Mouse (Mus musculus): Measurements from ENCODE around the gene Sars2. TPM values are rescaled to one million over a fixed set of nuclear protein-coding genes. Genes with fewer than 3 reads are reported as not detected.

The Sars2 gene
- polyA plus RNA-seq, 1 experiment from 2014 or later = 22.4 TPM

DNA sequence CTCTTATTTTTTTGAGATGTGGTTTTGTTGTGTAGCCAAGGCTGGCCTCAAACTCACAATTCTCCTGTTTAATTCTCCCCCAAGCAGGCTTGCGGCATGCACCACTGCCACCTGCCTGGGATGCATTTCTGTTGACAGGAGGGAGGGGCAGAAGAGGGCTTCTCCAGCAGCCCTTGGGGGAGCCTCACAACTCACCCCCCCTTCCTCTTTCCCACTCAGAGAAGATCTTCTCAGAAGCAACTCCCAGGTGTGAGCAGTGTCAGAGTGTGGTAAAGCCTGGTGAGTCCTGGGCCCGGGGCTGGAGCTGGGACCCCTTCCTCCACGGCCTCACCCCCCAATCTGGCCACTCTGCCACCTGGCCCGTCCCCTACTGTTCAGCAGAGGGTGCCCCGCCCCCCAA is 43.4 kb downstream of the Sars2 start:
- no peak overlapping the region for H3K4me3 ChIP-seq (replicated peaks)
- H3K9me3 ChIP-seq = no peaks in the 10 kb centered on the region
- ATAC-seq = no peak
- no peaks in the 10 kb centered on the region for H3K27me3 ChIP-seq
- H3K27ac ChIP-seq = no peak overlapping the region
- peaks cover 54% of the 10 kb centered on the region for H3K36me3 ChIP-seq
- H3K4me1 ChIP-seq (replicated peaks) = peaks cover 6% of the 10 kb centered on the region
- 75% methylated on average over 5 of the region's 5 CpGs for WGBS
- no peak overlapping the region for H3K4me2 ChIP-seq (replicated peaks)
- H3K9ac ChIP-seq (replicated peaks) = no peak overlapping the region

DNA sequence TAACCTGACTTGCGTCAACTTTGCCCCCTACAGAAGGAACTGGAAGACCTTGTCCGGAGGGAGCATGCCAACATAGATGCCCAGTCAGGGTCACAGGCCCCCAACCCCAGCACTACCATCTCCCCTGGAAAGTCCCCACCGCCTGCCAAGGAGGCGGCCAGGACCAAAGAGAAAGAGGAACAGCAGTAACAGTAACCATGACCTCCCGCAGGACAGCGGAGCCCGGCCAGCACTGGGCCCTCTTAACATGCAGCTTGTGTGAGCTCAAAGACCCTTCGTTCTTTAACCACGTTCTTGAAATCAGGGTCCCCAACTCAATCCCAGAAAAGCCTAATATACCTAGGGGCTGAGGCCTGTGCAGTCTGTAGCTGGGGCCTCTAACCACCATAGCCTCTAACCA is 46.1 kb downstream of the Sars2 start:
- Histone ChIP-seq H3K9ac (replicated peaks) (0 out of 2 replicates have a peak overlapping the region, but pooled peaks have one; percentile 6), H3K27ac (no peak overlapping the region), H3K4me1 (replicated peaks) (no peaks in the 10 kb centered on the region), H3K4me3 (replicated peaks) (no peak overlapping the region), H3K4me2 (replicated peaks) (no peak overlapping the region), H3K36me3 (peaks cover 50% of the 10 kb centered on the region), H3K27me3 (no peaks in the 10 kb centered on the region), H3K9me3 (no peaks in the 10 kb centered on the region)
- WGBS = 96% methylated on average over 9 of the region's 9 CpGs
- no peak for ATAC-seq

GRCm38 (mm10) chr7:28788307-28789195 is 46.8 kb downstream of the Sars2 start, which contains the start of gene Rinl:
Gene Rinl (plus strand): TSS chr7:28788969.
- 88% methylated on average over 5 of the region's 5 CpGs for WGBS
- no peak within 1 kb of the TSS for H3K27ac ChIP-seq
- H3K4me1 ChIP-seq (replicated peaks) = no peaks in the 10 kb centered on the region
- no peaks in the 10 kb centered on the region for H3K27me3 ChIP-seq
- no peak within 1 kb of the TSS for H3K4me2 ChIP-seq (replicated peaks)
- no peak within 1 kb of the TSS for H3K4me3 ChIP-seq (replicated peaks)
- H3K9me3 ChIP-seq = no peaks in the 10 kb centered on the region
- peaks cover 43% of the 10 kb centered on the region for H3K36me3 ChIP-seq
- no peak for ATAC-seq
- 0 out of 2 replicates have a peak within 1 kb of the TSS, but pooled peaks have one; percentile 6 for H3K9ac ChIP-seq (replicated peaks)

DNA sequence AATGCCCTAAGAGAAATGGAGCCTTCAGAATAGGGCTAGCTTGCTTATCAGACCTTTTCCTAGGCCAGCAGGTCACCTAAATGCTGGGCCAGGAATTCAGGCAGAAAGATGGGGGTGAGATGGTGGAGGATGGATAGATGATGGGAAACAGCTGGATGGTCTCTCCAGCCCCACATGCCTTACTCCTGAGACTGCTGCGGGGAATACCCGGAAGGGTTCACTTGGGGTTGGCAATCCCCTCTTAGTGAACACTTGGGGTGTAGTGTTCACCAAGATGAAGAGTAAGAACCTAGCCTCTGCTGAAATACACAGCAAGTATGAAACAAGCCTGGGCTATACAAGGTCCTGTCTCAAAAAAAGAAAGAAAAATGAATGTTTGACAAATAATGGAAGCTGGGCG is 47.4 kb downstream of the Sars2 start:
- H3K27ac ChIP-seq = no peak overlapping the region
- H3K9ac ChIP-seq (replicated peaks) = no peak overlapping the region
- H3K4me3 ChIP-seq (replicated peaks) = no peak overlapping the region
- WGBS = 93% methylated on average over 3 of the region's 3 CpGs
- peaks cover 39% of the 10 kb centered on the region for H3K36me3 ChIP-seq
- H3K9me3 ChIP-seq = no peaks in the 10 kb centered on the region
- H3K4me2 ChIP-seq (replicated peaks) = no peak overlapping the region
- H3K27me3 ChIP-seq = no peaks in the 10 kb centered on the region
- H3K4me1 ChIP-seq (replicated peaks) = no peaks in the 10 kb centered on the region
- no peak for ATAC-seq

- Histone ChIP-seq H3K9me3 (no peaks in the 10 kb centered on the region), H3K27me3 (no peaks in the 10 kb centered on the region), H3K36me3 (peaks cover 34% of the 10 kb centered on the region), H3K9ac (replicated peaks) (no peak overlapping the region), H3K4me1 (replicated peaks) (no peaks in the 10 kb centered on the region), H3K4me3 (replicated peaks) (no peak overlapping the region), H3K27ac (no peak overlapping the region), H3K4me2 (replicated peaks) (no peak overlapping the region)
- ATAC-seq = 0 out of 2 replicates have a peak, but pooled peaks have one; percentile 30
- 48% methylated on average over 8 of the region's 8 CpGs for WGBS
Observed at GRCm38 (mm10) chr7:28790066-28790806, 48.4 kb downstream of the Sars2 start.

- H3K9ac ChIP-seq (replicated peaks) = no peak overlapping the region
- H3K36me3 ChIP-seq = peaks cover 19% of the 10 kb centered on the region
Observed at GRCm38 (mm10) chr7:28791706-28792105, 49.9 kb downstream of the Sars2 start.

DNA sequence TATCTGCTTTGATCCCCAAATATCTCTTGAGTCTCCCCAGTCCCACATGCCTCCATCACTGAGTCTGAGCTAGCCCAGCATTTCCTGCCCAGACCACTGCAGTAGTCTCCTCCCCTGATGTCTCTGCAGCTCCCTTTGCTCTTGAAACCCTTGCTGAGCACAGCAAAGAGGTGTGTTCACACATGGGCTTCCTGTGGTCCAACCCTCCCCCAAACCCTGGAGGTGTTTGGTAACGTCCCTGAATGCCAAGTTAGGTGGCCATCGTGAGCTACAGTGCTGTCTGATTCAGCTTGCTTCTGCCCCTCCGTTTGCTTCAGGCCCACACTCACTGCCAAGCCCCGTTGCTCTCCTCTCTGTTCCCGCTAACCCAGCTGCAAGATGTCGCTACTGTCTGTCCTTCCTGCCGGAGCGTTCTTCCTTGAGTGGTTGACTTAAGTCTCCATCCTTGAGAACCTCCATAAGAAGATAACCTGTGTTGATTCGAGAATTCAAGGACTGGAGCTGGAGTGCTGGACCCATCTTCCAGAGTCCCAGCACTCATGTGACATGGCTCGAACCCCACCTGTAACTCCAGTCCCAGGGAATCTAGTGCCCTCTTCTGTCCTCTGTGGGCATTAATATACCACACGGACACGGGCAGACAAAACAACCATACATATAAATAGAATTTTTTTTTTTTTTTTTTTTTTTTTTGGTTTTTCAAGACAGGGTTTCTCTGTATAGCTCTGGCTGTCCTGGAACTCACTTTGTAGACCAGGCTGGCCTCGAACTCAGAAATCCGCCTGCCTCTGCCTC is 50.8 kb downstream of the Sars2 start:
- peaks cover 13% of the 10 kb centered on the region for H3K36me3 ChIP-seq
- peaks cover 7% of the 10 kb centered on the region for H3K4me1 ChIP-seq (replicated peaks)
- 0 out of 2 replicates have a peak, but pooled peaks cover 8% of the 10 kb centered on the region for H3K27me3 ChIP-seq
- H3K27ac ChIP-seq = no peak overlapping the region
- ATAC-seq = no peak
- WGBS = 88% methylated on average over 14 of the region's 14 CpGs
- no peak overlapping the region for H3K4me2 ChIP-seq (replicated peaks)
- no peaks in the 10 kb centered on the region for H3K9me3 ChIP-seq
- H3K9ac ChIP-seq (replicated peaks) = no peak overlapping the region
- no peak overlapping the region for H3K4me3 ChIP-seq (replicated peaks)

More at GRCm38 (mm10) chr7:28791706-28792105, 49.9 kb downstream of the Sars2 start:
- H3K4me3 ChIP-seq (replicated peaks) = no peak overlapping the region
- no peak for ATAC-seq
- H3K4me1 ChIP-seq (replicated peaks) = peaks cover 4% of the 10 kb centered on the region; the same call in 1 of the 2 replicates
- H3K4me2 ChIP-seq (replicated peaks) = no peak overlapping the region
- H3K27ac ChIP-seq = no peak overlapping the region
- H3K27me3 ChIP-seq = 0 out of 2 replicates have a peak, but pooled peaks cover 8% of the 10 kb centered on the region
- H3K9me3 ChIP-seq = no peaks in the 10 kb centered on the region

GRCm38 (mm10) chr7:28793834-28794233 is 52.0 kb downstream of the Sars2 start:
- Histone ChIP-seq H3K36me3 (0 out of 2 replicates have a peak, but pooled peaks cover under 1% of the 10 kb centered on the region), H3K4me3 (replicated peaks) (no peak overlapping the region), H3K4me1 (replicated peaks) (peaks cover 7% of the 10 kb centered on the region), H3K4me2 (replicated peaks) (no peak overlapping the region), H3K9ac (replicated peaks) (no peak overlapping the region), H3K27ac (no peak overlapping the region), H3K27me3 (0 out of 2 replicates have a peak, but pooled peaks cover 8% of the 10 kb centered on the region), H3K9me3 (no peaks in the 10 kb centered on the region)
- 38% methylated on average over 2 of the region's 2 CpGs for WGBS
- ATAC-seq = no peak

GRCm38 (mm10) chr7:28794496-28794895 is 52.7 kb downstream of the Sars2 start:
- no peaks in the 10 kb centered on the region for H3K36me3 ChIP-seq
- no peak overlapping the region for H3K4me2 ChIP-seq (replicated peaks)
- H3K4me3 ChIP-seq (replicated peaks) = no peak overlapping the region
- no peak overlapping the region for H3K27ac ChIP-seq
- ATAC-seq = no peak
- no peaks in the 10 kb centered on the region for H3K9me3 ChIP-seq
- H3K4me1 ChIP-seq (replicated peaks) = peaks cover 7% of the 10 kb centered on the region
- 83% methylated on average over 2 of the region's 3 CpGs for WGBS
- 0 out of 2 replicates have a peak, but pooled peaks cover 8% of the 10 kb centered on the region for H3K27me3 ChIP-seq
- H3K9ac ChIP-seq (replicated peaks) = no peak overlapping the region

DNA sequence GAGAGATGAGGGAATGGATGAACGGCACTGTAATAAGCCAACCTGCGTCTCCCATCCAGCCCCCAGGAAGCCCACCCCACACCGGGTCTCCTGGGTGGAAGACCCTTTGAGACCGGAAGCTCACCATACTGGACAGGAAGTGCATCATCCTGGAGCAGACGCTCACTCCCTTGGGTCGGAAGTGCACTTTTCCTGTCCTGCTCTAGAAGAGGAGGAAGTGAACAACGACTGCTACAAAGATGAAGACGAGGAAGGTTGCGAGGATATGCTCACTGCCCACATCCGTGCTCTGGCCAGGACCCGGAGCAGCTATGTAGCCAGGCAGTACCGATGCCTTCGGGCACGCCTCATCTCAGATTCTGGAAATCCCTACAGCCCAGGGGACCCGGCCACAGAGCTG is 54.0 kb downstream of the Sars2 start:
- peaks cover 7% of the 10 kb centered on the region for H3K4me1 ChIP-seq (replicated peaks)
- H3K27ac ChIP-seq = no peak overlapping the region
- no peak overlapping the region; the same call in 1 of the 2 replicates for H3K4me3 ChIP-seq (replicated peaks)
- WGBS = 86% methylated on average over 15 of the region's 15 CpGs
- H3K4me2 ChIP-seq (replicated peaks) = peak overlapping the region; percentile 15; the same call in 1 of the 2 replicates
- no peak overlapping the region for H3K9ac ChIP-seq (replicated peaks)
- ATAC-seq = no peak
- no peaks in the 10 kb centered on the region for H3K9me3 ChIP-seq
- H3K36me3 ChIP-seq = no peaks in the 10 kb centered on the region
- 0 out of 2 replicates have a peak, but pooled peaks cover 8% of the 10 kb centered on the region for H3K27me3 ChIP-seq

GRCm38 (mm10) chr7:28796562-28796975 is 54.8 kb downstream of the Sars2 start:
- H3K4me3 ChIP-seq (replicated peaks) = peak overlapping the region; percentile 14
- no peak overlapping the region for H3K27ac ChIP-seq
- H3K9ac ChIP-seq (replicated peaks) = 0 out of 2 replicates have a peak overlapping the region, but pooled peaks have one; percentile 36
- peak overlapping the region; percentile 48 for H3K4me2 ChIP-seq (replicated peaks)
- H3K4me1 ChIP-seq (replicated peaks) = peaks cover 7% of the 10 kb centered on the region
- no peaks in the 10 kb centered on the region for H3K9me3 ChIP-seq
- no peaks in the 10 kb centered on the region for H3K36me3 ChIP-seq
- 0 out of 2 replicates have a peak, but pooled peaks cover 8% of the 10 kb centered on the region for H3K27me3 ChIP-seq
- 14% methylated on average over 32 of the region's 32 CpGs for WGBS
- peak; percentile 80 for ATAC-seq
